Mouse (Mus musculus): ENCODE measurements around the gene Gm10392. TPM values are rescaled to one million over a fixed set of nuclear protein-coding genes. Genes with fewer than 3 reads are reported as not detected.

The Gm10392 gene
- polyA plus RNA-seq, 1 experiment from 2014 or later: not detected

DNA sequence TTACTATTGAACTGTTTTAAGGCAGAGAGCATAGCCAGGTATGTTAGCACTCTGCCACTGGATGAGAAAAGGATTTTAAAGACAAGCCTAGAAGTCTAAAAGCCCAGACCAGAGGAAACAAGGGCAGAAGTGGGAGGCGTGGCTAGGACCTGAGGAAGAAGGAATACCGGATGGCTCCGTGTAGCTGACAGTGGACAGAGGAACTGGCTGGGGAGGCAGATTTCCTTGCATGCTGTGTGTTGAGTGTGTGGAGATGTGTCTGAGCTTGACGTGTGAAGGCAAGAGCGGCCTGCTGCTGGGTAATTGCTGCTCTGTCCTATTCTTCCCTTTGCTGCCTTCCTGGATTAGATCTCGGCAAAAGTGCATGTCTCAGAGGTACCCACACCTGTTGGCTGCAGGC is 16.5 kb downstream of the Gm10392 start:
- Histone ChIP-seq H3K27me3 (replicated peaks; ENCODE audit: control insufficient read depth, insufficient read depth, low read length) (no peaks in the 10 kb centered on the region), H3K27ac (replicated peaks; ENCODE audit: low read depth, low read length) (no peak overlapping the region), H3K4me3 (ENCODE audit: low read depth, low read length) (no peak overlapping the region), H3K4me1 (ENCODE audit: control insufficient read depth, insufficient read depth, low read length) (no peaks in the 10 kb centered on the region), H3K4me2 (ENCODE audit: low read depth, low read length) (no peak overlapping the region), H3K36me3 (ENCODE audit: control insufficient read depth, insufficient read depth, low read length) (peaks cover 79% of the 10 kb centered on the region), H3K9me3 (ENCODE audit: control insufficient read depth, low read length) (no peaks in the 10 kb centered on the region), H3K9ac (ENCODE audit: low read depth, low read length) (no peak overlapping the region)
- DNase-seq (ENCODE audit: low spot score): no peak
- 81% methylated on average over 6 of the region's 6 CpGs for WGBS
- no peak for ATAC-seq (ENCODE audit: low read depth)

DNA sequence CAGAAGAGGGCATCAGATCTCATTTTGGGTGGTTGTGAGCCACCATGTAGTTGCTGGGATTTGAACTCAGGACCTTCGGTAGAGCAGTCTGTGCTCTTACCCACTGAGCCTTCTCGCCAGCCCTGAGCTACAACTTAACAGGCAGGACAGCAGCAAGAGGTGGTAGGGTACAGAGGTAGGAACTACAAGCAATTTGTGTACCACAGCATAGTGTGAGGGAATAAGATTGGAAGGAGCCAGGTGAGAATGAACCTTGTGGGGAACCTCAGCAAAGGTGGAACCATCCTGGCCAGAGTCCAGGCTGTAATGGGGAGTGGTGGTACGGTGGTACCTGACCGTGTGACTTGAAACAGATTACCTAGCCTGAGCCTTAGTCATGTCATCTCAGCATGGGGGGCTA is 17.0 kb downstream of the Gm10392 start:
- Histone ChIP-seq H3K4me2 (ENCODE audit: low read depth, low read length) (no peak overlapping the region), H3K4me3 (ENCODE audit: low read depth, low read length) (no peak overlapping the region), H3K27me3 (replicated peaks; ENCODE audit: control insufficient read depth, insufficient read depth, low read length) (no peaks in the 10 kb centered on the region), H3K9ac (ENCODE audit: low read depth, low read length) (no peak overlapping the region), H3K36me3 (ENCODE audit: control insufficient read depth, insufficient read depth, low read length) (peaks cover 74% of the 10 kb centered on the region), H3K9me3 (ENCODE audit: control insufficient read depth, low read length) (no peaks in the 10 kb centered on the region), H3K27ac (replicated peaks; ENCODE audit: low read depth, low read length) (no peak overlapping the region), H3K4me1 (ENCODE audit: control insufficient read depth, insufficient read depth, low read length) (0 out of 2 replicates have a peak, but pooled peaks cover 3% of the 10 kb centered on the region)
- ATAC-seq (ENCODE audit: low read depth) (no peak), DNase-seq (ENCODE audit: low spot score) (no peak)
- 91% methylated on average over 4 of the region's 4 CpGs for WGBS

DNA sequence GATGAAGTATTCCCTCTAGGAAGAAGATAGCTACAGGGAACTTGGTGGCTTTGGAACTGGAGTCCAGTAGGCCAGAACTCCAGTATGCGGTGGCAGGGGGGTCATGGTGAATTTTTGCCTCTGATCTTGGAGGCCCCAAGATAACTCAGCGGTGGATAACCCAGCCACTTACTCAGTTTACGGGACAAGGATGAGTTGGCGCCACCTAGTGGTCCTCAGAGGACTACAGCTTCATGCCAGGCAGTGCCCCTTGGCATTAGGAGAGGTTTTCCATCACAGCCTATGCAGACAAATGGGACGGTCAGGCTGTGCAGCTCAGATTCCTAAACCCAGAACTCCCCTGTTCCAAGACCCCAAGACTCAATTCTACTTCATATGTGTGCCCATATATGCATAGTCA is 17.6 kb downstream of the Gm10392 start:
- Histone ChIP-seq H3K4me2 (ENCODE audit: low read depth, low read length) (no peak overlapping the region), H3K4me3 (ENCODE audit: low read depth, low read length) (no peak overlapping the region), H3K9me3 (ENCODE audit: control insufficient read depth, low read length) (no peaks in the 10 kb centered on the region), H3K27me3 (replicated peaks; ENCODE audit: control insufficient read depth, insufficient read depth, low read length) (no peaks in the 10 kb centered on the region), H3K27ac (replicated peaks; ENCODE audit: low read depth, low read length) (no peak overlapping the region), H3K36me3 (ENCODE audit: control insufficient read depth, insufficient read depth, low read length) (peaks cover 68% of the 10 kb centered on the region), H3K9ac (ENCODE audit: low read depth, low read length) (no peak overlapping the region), H3K4me1 (ENCODE audit: control insufficient read depth, insufficient read depth, low read length) (0 out of 2 replicates have a peak, but pooled peaks cover 3% of the 10 kb centered on the region)
- no peak for ATAC-seq (ENCODE audit: low read depth)
- 21% methylated on average over 5 of the region's 5 CpGs for WGBS
- peak; percentile 84 for DNase-seq (ENCODE audit: low spot score)

- peaks cover 61% of the 10 kb centered on the region for H3K36me3 ChIP-seq (ENCODE audit: control insufficient read depth, insufficient read depth, low read length)
- DNase-seq (ENCODE audit: low spot score) (peak; percentile 66), ATAC-seq (ENCODE audit: low read depth) (no peak)
- no peaks in the 10 kb centered on the region for H3K27me3 ChIP-seq (replicated peaks; ENCODE audit: control insufficient read depth, insufficient read depth, low read length)
- H3K9me3 ChIP-seq (ENCODE audit: control insufficient read depth, low read length): no peaks in the 10 kb centered on the region
- 0 out of 2 replicates have a peak, but pooled peaks cover 3% of the 10 kb centered on the region for H3K4me1 ChIP-seq (ENCODE audit: control insufficient read depth, insufficient read depth, low read length)
- H3K27ac ChIP-seq (replicated peaks; ENCODE audit: low read depth, low read length): no peak overlapping the region
- H3K9ac ChIP-seq (ENCODE audit: low read depth, low read length): no peak overlapping the region; the same call in 1 of the 2 replicates
- no peak overlapping the region for H3K4me3 ChIP-seq (ENCODE audit: low read depth, low read length)
- WGBS: 79% methylated on average over 17 of the region's 17 CpGs
- H3K4me2 ChIP-seq (ENCODE audit: low read depth, low read length): no peak overlapping the region
Observed at GRCm38 (mm10) chr11:77500361-77501325, 18.4 kb downstream of the Gm10392 start.

GRCm38 (mm10) chr11:77499354-77499753 is 19.6 kb downstream of the Gm10392 start:
- Histone ChIP-seq H3K27ac (replicated peaks; ENCODE audit: low read depth, low read length) (no peak overlapping the region), H3K9ac (ENCODE audit: low read depth, low read length) (no peak overlapping the region), H3K4me2 (ENCODE audit: low read depth, low read length) (no peak overlapping the region), H3K27me3 (replicated peaks; ENCODE audit: control insufficient read depth, insufficient read depth, low read length) (no peaks in the 10 kb centered on the region), H3K4me1 (ENCODE audit: control insufficient read depth, insufficient read depth, low read length) (peaks cover 10% of the 10 kb centered on the region), H3K36me3 (ENCODE audit: control insufficient read depth, insufficient read depth, low read length) (peaks cover 48% of the 10 kb centered on the region), H3K4me3 (ENCODE audit: low read depth, low read length) (no peak overlapping the region), H3K9me3 (ENCODE audit: control insufficient read depth, low read length) (no peaks in the 10 kb centered on the region)
- WGBS: 85% methylated on average over 7 of the region's 7 CpGs
- ATAC-seq (ENCODE audit: low read depth) (no peak), DNase-seq (ENCODE audit: low spot score) (no peak)

- Histone ChIP-seq H3K4me1 (ENCODE audit: control insufficient read depth, insufficient read depth, low read length) (peaks cover 14% of the 10 kb centered on the region), H3K36me3 (ENCODE audit: control insufficient read depth, insufficient read depth, low read length) (peaks cover 39% of the 10 kb centered on the region), H3K9ac (ENCODE audit: low read depth, low read length) (no peak overlapping the region), H3K4me2 (ENCODE audit: low read depth, low read length) (no peak overlapping the region), H3K27me3 (replicated peaks; ENCODE audit: control insufficient read depth, insufficient read depth, low read length) (no peaks in the 10 kb centered on the region), H3K9me3 (ENCODE audit: control insufficient read depth, low read length) (no peaks in the 10 kb centered on the region), H3K27ac (replicated peaks; ENCODE audit: low read depth, low read length) (no peak overlapping the region), H3K4me3 (ENCODE audit: low read depth, low read length) (no peak overlapping the region)
- ATAC-seq (ENCODE audit: low read depth) (no peak), DNase-seq (ENCODE audit: low spot score) (no peak)
- WGBS: 62% methylated on average over 12 of the region's 12 CpGs
Observed at GRCm38 (mm10) chr11:77498261-77499139, 20.5 kb downstream of the Gm10392 start.

- DNase-seq (ENCODE audit: low spot score) (no peak), ATAC-seq (ENCODE audit: low read depth) (no peak)
- Histone ChIP-seq H3K27ac (replicated peaks; ENCODE audit: low read depth, low read length) (peak overlapping the region; percentile 72; the same call in 1 of the 2 replicates), H3K4me3 (ENCODE audit: low read depth, low read length) (no peak overlapping the region), H3K27me3 (replicated peaks; ENCODE audit: control insufficient read depth, insufficient read depth, low read length) (no peaks in the 10 kb centered on the region), H3K4me1 (ENCODE audit: control insufficient read depth, insufficient read depth, low read length) (peaks cover 14% of the 10 kb centered on the region), H3K4me2 (ENCODE audit: low read depth, low read length) (no peak overlapping the region), H3K9me3 (ENCODE audit: control insufficient read depth, low read length) (no peaks in the 10 kb centered on the region), H3K36me3 (ENCODE audit: control insufficient read depth, insufficient read depth, low read length) (peaks cover 33% of the 10 kb centered on the region), H3K9ac (ENCODE audit: low read depth, low read length) (no peak overlapping the region)
- 52% methylated on average over 4 of the region's 4 CpGs for WGBS
Observed at GRCm38 (mm10) chr11:77497851-77498250, 21.1 kb downstream of the Gm10392 start.

GRCm38 (mm10) chr11:77497341-77497756 is 21.6 kb downstream of the Gm10392 start:
- peak; percentile 66 for DNase-seq (ENCODE audit: low spot score)
- Histone ChIP-seq H3K4me2 (ENCODE audit: low read depth, low read length) (no peak overlapping the region), H3K27ac (replicated peaks; ENCODE audit: low read depth, low read length) (peak overlapping the region; percentile 72), H3K27me3 (replicated peaks; ENCODE audit: control insufficient read depth, insufficient read depth, low read length) (no peaks in the 10 kb centered on the region), H3K9me3 (ENCODE audit: control insufficient read depth, low read length) (no peaks in the 10 kb centered on the region), H3K4me1 (ENCODE audit: control insufficient read depth, insufficient read depth, low read length) (peaks cover 19% of the 10 kb centered on the region), H3K36me3 (ENCODE audit: control insufficient read depth, insufficient read depth, low read length) (peaks cover 28% of the 10 kb centered on the region), H3K4me3 (ENCODE audit: low read depth, low read length) (no peak overlapping the region), H3K9ac (ENCODE audit: low read depth, low read length) (peak overlapping the region; percentile 19; the same call in 1 of the 2 replicates)
- WGBS: 18% methylated on average over 6 of the region's 6 CpGs
- no peak for ATAC-seq (ENCODE audit: low read depth)
